Mouse (Mus musculus): Measurements from ENCODE around the gene Wdr45. TPM values are rescaled to one million over a fixed set of nuclear protein-coding genes. Genes with fewer than 3 reads are reported as not detected.
"Not testable (repeated sequence)": the region's sequence is repeated elsewhere in the genome, so short reads cannot be mapped to it uniquely, and the experiment has no call there.

Gene Wdr45
- 26.2 and 27.8 TPM in 2 replicates for polyA plus RNA-seq (2016; fragmentation: Nextera tagmentation; extraction: Ambion mirVana)

DNA sequence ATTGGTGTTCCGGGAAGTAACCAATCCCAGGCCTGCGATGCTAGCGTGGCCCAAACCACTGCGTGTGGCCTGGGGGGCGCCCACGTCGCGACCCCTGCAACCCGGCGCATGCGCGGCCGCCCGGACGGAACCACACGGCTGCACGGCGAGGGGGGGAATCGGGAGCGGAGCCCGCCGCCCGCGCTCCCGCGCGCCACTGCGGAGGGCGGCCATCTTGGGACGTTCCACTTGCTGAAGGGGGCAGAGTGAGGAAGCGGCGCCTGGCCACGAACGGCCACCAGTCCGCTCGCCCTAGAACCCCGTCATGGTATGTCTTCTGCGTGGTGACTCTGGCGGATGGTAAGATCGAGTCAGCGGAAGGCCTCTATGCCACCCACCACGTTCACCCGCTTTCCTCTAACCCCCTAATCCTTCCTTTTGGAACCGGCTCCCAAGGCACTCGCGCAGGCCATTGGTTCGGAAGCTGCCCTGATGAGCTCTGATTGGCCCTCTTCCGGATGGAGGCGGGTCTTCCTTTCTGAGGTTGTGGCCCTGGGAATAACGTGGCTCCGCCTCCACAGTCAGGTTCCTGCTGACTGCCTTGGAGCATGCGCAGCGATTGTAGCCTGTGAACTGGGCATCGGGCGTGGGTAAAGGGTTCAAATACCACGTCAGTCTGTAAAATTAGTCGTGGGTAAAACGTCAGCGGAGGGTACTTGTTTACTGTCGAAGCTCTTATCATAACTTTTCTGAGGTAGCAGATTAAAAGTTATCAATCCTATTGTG lies at the start of gene Wdr45:
TSS of gene Wdr45 (plus strand) at position 199 of the 765 bp plus-strand sequence.
- H3K36me3 ChIP-seq; H3K27ac ChIP-seq; H3K9me3 ChIP-seq; H3K27me3 ChIP-seq (replicated peaks); H3K9ac ChIP-seq; H3K4me1 ChIP-seq: not testable (repeated sequence)
- Histone ChIP-seq H3K4me3 (0 out of 2 replicates have a peak within 1 kb of the TSS, but pooled peaks have one; percentile 16), H3K4me2 (replicated peaks) (peak within 1 kb of the TSS; percentile 52)
- WGBS: 18% methylated on average over 49 of the region's 60 CpGs
- ATAC-seq (ENCODE audit: low FRiP score, low read depth): peak; percentile 97

GRCm38 (mm10) chrX:7664791-7665190 lies 49.3 kb upstream of the Wdr45 start:
- Histone ChIP-seq H3K27me3 (replicated peaks) (no peaks in the 10 kb centered on the region), H3K4me3 (no peak overlapping the region), H3K36me3 (no peaks in the 10 kb centered on the region), H3K9ac (no peak overlapping the region), H3K27ac (no peak overlapping the region), H3K9me3 (no peaks in the 10 kb centered on the region), H3K4me1 (no peaks in the 10 kb centered on the region), H3K4me2 (replicated peaks) (no peak overlapping the region)
- no peak for ATAC-seq (ENCODE audit: low FRiP score, low read depth)
- 91% methylated on average over 11 of the region's 11 CpGs for WGBS

DNA sequence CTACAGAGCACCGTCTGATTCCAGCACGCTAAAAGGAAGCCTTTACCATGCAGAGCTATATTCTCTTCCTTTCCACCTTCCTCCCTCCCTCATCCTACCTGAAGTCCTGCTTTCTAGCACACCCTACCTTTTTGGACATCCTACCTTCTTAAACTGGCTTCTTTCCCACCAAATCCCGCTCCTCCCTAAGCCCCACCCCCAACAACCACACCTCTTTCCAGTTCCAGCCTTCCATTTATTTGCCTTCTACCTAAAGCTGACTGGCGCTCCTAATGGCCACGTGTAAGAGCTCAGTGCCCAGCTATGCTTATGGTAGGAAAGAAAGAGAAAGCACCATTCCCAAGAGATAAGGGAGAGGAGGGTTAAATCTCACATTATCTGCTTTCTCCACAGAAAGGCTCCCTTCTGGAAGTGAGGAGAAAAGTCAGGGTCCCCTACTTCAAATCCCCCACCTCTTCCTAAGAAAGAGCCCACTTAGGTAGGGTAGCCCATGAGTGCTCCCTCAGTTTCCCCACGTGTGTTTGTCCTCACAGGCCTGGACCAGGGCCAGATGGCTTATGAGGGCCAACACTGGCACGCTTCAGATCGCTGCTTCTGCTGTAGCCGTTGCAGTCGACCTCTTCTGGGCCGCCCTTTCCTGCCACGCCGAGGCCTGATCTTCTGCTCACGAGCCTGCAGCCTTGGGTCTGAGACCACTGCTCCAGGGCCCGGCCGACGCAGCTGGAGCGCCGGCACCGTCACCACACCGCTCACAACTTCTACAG lies 48.2 kb upstream of the Wdr45 start:
- no peaks in the 10 kb centered on the region for H3K9me3 ChIP-seq
- H3K27me3 ChIP-seq (replicated peaks): no peaks in the 10 kb centered on the region
- H3K4me3 ChIP-seq: no peak overlapping the region
- H3K36me3 ChIP-seq: no peaks in the 10 kb centered on the region
- H3K9ac ChIP-seq: no peak overlapping the region
- no peak overlapping the region for H3K27ac ChIP-seq
- no peak overlapping the region for H3K4me2 ChIP-seq (replicated peaks)
- WGBS: 82% methylated on average over 21 of the region's 21 CpGs
- ATAC-seq (ENCODE audit: low FRiP score, low read depth): no peak
- H3K4me1 ChIP-seq: no peaks in the 10 kb centered on the region

DNA sequence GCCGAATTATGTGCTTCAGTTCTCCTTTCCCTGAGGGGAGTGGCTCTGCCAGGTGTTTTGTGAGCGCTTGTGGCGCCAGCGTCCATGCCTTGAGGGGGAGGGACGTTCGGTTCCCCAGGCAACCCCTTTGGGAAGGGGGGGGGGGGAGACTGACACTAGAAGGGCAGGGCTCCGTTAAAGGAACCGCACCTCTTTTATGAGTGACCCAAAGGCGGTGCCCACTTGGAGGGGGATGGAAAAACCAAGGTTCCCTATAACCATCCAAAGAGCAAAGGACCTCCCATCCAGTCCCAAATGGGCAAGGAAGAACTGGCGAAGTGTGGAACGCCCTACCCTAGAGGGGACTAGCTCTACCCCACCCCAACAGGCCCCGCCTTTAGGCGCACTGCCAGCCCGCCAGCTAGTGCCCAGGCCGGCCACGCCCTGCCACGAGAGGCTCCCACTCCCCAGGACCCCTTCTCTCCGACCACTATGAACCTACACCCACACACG lies 43.7 kb upstream of the Wdr45 start:
- 23% methylated on average over 18 of the region's 19 CpGs for WGBS
- peak; percentile 82 for ATAC-seq (ENCODE audit: low FRiP score, low read depth)
- Histone ChIP-seq H3K27me3 (replicated peaks) (no peaks in the 10 kb centered on the region), H3K9ac (0 out of 2 replicates have a peak overlapping the region, but pooled peaks have one; percentile 26), H3K4me3 (peak overlapping the region; percentile 36), H3K9me3 (no peaks in the 10 kb centered on the region), H3K27ac (no peak overlapping the region), H3K4me2 (replicated peaks) (peak overlapping the region; percentile 57), H3K36me3 (no peaks in the 10 kb centered on the region), H3K4me1 (no peaks in the 10 kb centered on the region)

DNA sequence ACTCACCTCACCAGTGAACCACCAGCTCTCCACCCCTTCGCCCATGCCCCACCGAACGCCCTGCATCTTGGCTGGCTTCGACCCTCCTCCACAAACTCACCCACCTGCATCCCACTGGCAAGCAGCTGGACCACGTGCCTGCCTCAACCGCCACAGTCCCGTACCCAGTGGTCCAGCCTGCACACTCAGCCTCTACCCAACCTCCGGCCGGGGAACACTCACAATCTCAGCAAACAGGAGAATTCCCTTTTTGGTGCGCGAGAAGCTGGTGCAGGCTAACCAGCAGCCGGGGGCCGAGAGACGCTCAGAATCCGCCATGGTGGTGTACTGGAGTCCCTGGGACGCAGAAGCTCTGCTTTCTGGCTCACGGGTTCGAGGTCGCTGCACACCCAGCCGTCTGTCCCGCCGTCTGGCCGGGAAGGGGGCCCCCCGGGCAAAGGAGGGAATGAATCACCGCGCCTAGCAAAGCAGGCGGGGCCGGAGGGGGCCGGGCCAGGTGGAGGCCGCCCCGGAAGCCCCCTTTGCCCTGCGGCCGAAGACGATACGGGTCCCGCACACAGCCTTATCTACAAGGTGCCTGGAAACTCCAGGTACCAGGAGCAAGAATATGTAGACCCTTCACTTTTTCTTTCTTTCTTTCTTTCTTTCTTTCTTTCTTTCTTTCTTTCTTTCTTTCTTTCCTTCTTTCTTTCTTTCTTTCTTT lies 43.1 kb upstream of the Wdr45 start, which contains the start of gene Plp2:
TSS of gene Plp2 (minus strand) at position 470 of the 703 bp plus-strand sequence.
- H3K27me3 ChIP-seq (replicated peaks): no peaks in the 10 kb centered on the region
- H3K36me3 ChIP-seq: no peaks in the 10 kb centered on the region
- peak within 1 kb of the TSS; percentile 36 for H3K4me3 ChIP-seq
- WGBS: 19% methylated on average over 36 of the region's 36 CpGs
- H3K4me2 ChIP-seq (replicated peaks): peak within 1 kb of the TSS; percentile 57
- ATAC-seq (ENCODE audit: low FRiP score, low read depth): peak; percentile 67
- no peak within 1 kb of the TSS for H3K27ac ChIP-seq
- H3K9me3 ChIP-seq: no peaks in the 10 kb centered on the region
- H3K4me1 ChIP-seq: no peaks in the 10 kb centered on the region
- H3K9ac ChIP-seq: 0 out of 2 replicates have a peak within 1 kb of the TSS, but pooled peaks have one; percentile 26

DNA sequence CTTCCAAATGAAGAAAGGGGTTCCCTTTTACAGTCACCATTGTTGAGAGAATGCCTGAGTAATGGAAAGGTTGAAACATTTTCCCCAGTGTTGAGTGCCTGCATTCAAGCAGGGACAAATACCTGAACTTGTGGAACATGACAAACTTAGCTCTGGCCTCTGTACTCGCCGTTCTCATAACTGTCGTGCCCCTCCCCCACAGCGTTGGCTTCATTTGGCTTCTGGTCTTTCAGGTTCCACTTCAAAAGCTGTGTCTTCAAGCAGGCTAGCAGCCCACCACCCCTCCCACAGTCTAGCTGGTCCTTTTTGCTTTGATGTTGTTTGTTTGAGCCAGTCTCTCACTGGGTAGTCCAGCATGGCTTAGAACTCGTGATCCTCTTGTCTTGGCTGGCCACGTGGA lies 41.4 kb upstream of the Wdr45 start:
- H3K27ac ChIP-seq: no peak overlapping the region
- H3K27me3 ChIP-seq (replicated peaks): no peaks in the 10 kb centered on the region
- no peak for ATAC-seq (ENCODE audit: low FRiP score, low read depth)
- H3K9ac ChIP-seq: no peak overlapping the region
- no peaks in the 10 kb centered on the region for H3K36me3 ChIP-seq
- no peak overlapping the region for H3K4me2 ChIP-seq (replicated peaks)
- no peaks in the 10 kb centered on the region for H3K9me3 ChIP-seq
- 50% methylated on average over 6 of the region's 6 CpGs for WGBS
- H3K4me3 ChIP-seq: no peak overlapping the region
- no peaks in the 10 kb centered on the region for H3K4me1 ChIP-seq

GRCm38 (mm10) chrX:7673578-7674281 lies 40.4 kb upstream of the Wdr45 start:
- Histone ChIP-seq H3K36me3 (no peaks in the 10 kb centered on the region), H3K27me3 (replicated peaks) (no peaks in the 10 kb centered on the region), H3K4me2 (replicated peaks) (no peak overlapping the region), H3K4me1 (no peaks in the 10 kb centered on the region), H3K9me3 (no peaks in the 10 kb centered on the region), H3K9ac (no peak overlapping the region), H3K27ac (no peak overlapping the region), H3K4me3 (no peak overlapping the region)
- WGBS: 35% methylated on average over 12 of the region's 12 CpGs
- no peak for ATAC-seq (ENCODE audit: low FRiP score, low read depth)

- peak overlapping the region; percentile 46 for H3K4me2 ChIP-seq (replicated peaks)
- no peak overlapping the region for H3K27ac ChIP-seq
- H3K36me3 ChIP-seq: no peaks in the 10 kb centered on the region
- WGBS: 35% methylated on average over 28 of the region's 28 CpGs
- ATAC-seq (ENCODE audit: low FRiP score, low read depth): no peak
- no peaks in the 10 kb centered on the region for H3K4me1 ChIP-seq
- no peaks in the 10 kb centered on the region for H3K9me3 ChIP-seq
- no peaks in the 10 kb centered on the region for H3K27me3 ChIP-seq (replicated peaks)
- H3K4me3 ChIP-seq: 0 out of 2 replicates have a peak overlapping the region, but pooled peaks have one; percentile 9
- no peak overlapping the region for H3K9ac ChIP-seq
Measured at GRCm38 (mm10) chrX:7674284-7675000, 39.7 kb upstream of the Wdr45 start.

DNA sequence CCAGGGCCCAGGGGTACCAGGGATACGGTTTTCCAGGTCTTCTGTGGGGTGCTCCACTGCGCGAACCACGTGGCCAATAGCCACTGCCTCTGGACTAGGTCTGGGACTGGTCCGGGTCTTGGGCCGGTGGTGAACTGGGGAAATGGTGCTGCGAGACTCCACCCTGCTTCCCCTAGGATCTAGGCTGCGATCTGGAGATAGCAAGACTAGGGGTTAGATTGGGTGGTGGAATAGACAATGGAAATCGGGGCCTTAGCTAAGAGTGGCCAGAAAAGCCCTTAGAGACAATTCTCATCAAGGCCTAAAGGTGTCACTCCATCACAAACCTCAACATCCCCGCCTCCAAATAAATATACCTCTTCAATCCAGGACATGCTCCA lies 39.1 kb upstream of the Wdr45 start:
- Histone ChIP-seq H3K4me2 (replicated peaks) (peak overlapping the region; percentile 46), H3K36me3 (no peaks in the 10 kb centered on the region), H3K9ac (no peak overlapping the region), H3K4me3 (0 out of 2 replicates have a peak overlapping the region, but pooled peaks have one; percentile 9), H3K27me3 (replicated peaks) (no peaks in the 10 kb centered on the region), H3K4me1 (no peaks in the 10 kb centered on the region), H3K9me3 (no peaks in the 10 kb centered on the region), H3K27ac (no peak overlapping the region)
- WGBS: 39% methylated on average over 10 of the region's 10 CpGs
- no peak for ATAC-seq (ENCODE audit: low FRiP score, low read depth)

- no peak overlapping the region for H3K4me3 ChIP-seq
- no peak for ATAC-seq (ENCODE audit: low FRiP score, low read depth)
- no peaks in the 10 kb centered on the region; the same call in 1 of the 2 replicates for H3K27me3 ChIP-seq (replicated peaks)
- no peaks in the 10 kb centered on the region for H3K9me3 ChIP-seq
- H3K4me1 ChIP-seq: no peaks in the 10 kb centered on the region
- no peak overlapping the region for H3K9ac ChIP-seq
- WGBS: 50% methylated on average over 3 of the region's 3 CpGs
- no peaks in the 10 kb centered on the region for H3K36me3 ChIP-seq
- H3K4me2 ChIP-seq (replicated peaks): no peak overlapping the region
- H3K27ac ChIP-seq: no peak overlapping the region
Measured at GRCm38 (mm10) chrX:7678986-7679385, 35.1 kb upstream of the Wdr45 start.
